Mouse (Mus musculus): ENCODE results near the gene Mipol1.

The Mipol1 gene

DNA sequence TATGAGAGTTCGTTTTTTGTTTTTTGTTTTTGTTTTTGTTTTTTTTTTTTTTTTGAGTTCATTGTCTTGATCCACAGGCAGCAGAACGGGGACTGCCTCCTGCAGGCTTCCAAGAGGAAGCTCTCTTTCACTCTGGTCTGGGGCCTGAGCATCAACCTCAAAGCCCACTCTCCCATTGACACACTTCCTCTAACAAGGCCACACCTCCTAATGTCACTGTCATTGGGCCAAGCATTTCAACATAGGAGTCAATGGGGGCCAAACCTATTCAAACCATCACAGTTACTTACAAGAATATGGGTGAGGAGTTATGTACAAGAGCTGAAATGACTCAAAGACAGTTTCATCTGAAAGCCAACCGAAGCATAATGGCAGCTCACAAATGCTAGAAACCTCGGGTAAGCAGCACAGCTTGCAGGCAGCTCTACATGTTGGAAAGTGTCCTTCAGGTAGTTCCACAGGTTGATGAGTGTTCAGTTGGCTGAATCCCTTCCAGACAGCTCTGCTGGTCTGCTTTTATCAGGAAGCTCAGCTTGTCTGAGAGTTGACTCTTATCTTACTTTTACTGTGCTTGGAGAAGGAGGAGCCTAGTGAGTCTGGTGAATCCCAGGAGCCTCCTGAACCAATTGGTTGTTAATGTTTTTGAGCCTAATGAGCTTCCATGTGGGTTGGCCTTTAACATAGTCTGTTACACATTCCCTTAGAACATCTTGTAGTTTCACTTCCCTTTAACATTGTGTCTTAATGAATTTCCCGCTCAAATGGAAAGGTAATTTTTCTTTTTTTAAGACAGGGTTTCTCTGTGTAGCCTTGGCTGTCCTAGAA is 13.7 kb downstream of the Mipol1 start:
- no peak for DNase-seq

DNA sequence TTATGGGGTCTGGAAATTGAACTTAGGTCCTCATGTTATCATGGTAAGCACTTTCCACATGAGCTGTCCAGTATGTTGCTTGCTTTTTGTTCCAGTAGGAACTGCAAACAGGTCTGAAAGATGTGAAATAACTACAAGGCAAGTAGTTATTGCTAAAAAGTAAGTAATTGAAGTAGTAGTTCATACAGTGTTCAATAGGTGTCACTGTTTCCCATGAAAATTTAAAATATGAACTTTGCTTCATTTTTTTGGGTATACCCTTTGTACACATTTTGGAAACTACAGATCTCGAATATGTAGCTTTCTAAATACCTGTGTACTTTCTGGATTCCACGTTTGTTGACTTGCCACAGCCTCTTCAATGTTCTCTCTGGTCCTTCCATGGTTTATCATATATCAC is 28.3 kb downstream of the Mipol1 start:
- DNase-seq, result no peak

GRCm38 (mm10) chr12:57275456-57275855 is 45.2 kb downstream of the Mipol1 start:
- DNase-seq, result no peak

- DNase-seq, result peak; percentile 40 to 59
These were observed 51.2 kb downstream of the Mipol1 start for GRCm38 (mm10) chr12:57281155-57282114.

DNA sequence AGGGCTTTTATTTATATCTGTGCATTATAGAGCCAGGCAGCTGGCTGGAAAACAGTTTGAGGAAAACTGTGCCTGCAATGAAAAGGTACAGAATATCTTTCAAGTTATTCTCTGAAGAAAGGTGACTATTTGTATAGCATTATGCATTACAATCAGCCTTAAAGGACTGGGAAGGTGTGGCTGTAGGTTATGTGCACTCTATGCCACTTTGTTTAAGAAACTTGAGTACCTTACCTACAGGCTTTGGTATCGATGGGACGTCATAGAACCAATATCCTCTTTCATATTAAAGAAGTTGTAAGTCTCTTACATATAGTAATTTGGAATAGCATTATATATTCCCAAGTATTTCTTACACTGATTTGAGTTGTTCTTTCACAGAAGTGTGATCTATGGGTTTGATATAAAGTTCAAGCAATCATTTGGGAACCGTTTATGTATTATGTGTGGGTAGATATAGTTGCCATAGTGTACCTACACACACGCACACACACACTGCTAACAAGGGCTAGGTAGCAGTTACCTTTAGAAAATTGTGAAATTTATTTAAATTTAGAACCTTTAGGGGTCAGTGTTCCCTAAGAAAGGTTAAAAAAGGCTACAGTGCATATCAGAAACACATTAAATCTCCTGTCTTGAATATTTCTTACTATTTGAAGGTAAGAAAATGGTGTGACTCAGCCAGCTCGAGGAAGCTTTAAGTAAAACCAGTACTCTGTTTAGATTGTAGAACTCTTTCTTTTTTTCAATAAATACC is 55.3 kb downstream of the Mipol1 start:
- DNase-seq, result no peak

DNA sequence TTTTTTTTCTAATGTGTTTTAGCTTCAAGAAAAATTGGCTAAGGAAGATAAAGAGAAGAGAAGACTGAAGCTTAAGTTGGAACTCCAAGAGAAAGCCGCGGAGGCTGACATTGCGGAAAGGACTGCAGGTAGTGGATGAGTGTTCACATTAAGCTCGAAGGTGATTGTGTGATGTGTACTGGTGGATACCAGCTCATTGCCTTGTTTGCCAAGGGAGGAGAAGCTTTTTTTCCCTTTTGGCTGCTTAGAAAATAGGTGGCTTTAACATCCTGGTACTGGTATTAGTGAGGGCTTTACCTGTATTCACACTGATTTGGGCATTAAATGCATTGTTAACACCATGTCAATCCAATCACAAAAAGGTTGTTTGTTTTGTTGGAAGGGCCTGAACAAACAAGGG is 77.1 kb downstream of the Mipol1 start:
- DNase-seq, result no peak

DNA sequence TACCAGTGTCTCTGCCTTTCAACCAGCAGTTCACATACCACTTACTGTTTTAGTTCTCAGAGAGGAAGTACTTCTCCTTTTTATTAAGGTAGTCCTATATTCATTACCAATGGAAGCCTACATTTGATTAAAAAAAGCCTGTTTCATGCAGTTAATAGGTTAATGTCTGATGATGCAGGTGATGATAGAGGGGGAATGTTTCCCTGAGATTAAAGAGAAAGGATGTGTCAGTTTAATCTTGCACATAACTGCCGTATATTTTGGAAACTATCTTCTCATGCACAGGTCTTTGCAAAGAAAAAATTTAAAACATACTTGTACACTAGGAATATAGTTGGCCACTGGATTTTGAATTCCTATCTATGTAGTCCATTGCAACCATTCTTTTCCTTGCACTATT is 77.5 kb downstream of the Mipol1 start:
- no peak for DNase-seq

DNA sequence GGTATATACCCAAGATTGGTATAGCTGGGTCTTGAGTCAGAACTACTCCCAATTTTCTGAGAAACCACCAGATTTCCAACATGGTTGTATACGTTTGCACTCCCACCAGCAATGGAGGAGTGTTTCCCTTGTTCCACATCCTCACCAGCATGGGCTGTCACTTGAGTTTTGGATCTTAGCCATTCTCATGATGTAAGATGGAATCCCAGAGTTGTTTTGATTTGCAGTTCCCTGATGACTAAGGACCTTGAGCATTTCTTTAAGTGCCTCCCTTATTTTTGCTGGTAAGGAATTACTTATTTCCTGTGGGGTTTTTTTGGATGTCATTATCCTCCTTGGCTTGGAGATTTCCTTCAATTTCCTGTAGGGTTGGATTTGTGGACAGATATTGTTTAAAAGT is 108.8 kb downstream of the Mipol1 start:
- DNase-seq, result no peak

GRCm38 (mm10) chr12:57340111-57340510 is 109.9 kb downstream of the Mipol1 start:
- DNase-seq, result no peak

DNA sequence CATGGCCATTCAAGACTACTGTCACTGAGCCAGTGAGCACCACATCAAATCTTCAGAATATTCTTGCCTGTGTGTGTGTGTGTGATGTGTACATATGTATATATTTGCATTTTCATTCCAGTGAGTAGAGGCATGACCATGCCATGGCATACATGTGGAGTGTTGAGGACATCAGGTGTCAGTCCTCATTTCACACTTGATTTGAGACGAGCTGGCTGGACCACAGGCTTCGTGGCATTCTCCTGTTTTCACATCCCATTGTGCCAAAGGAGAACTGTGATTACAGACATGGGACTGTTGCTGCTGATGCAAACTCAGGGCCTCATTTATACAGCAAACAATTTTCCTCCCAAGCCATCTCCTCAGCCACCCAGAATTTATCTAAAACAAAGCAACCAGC is 132.5 kb downstream of the Mipol1 start:
- DNase-seq, result peak; percentile 73 to 77

- peak in 1 of 2 experiments; percentile 1 for DNase-seq
These were observed 133.8 kb downstream of the Mipol1 start for GRCm38 (mm10) chr12:57364027-57364426.

DNA sequence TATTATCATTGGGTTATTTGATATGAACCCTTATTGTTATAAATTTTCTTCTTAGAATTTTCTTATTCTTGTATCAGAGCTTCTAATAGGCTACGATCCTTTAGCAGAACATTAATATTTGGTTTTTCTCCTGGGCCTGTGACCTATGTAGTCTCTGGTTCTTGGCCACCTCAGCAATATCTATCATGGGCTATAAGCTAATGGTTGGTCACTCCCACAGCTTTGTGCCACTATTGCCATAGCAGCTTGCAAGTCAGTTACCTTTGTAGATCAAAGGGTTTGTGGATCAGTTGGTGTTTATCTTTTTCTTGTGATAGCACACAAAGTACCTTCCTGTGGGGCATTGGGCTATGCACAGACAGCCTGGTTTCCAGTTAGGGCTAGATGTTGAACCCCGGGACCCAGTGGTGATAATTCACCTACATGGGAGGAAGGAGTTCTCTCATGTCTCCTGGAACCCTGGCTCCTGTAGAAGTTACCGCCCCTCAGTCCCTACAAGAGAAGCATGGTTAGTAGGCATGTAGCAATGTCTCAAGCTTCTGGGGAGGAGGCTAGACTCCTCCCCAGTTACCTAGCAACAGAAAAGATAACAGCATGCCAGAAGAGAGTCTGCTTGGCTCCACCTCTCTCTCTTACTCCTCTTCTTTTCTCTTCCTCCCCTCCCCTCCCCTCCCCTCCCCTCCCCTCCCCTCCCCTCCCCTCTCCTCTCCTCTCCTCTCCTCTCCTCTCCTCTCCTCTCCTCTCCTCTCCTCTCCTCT is 141.7 kb downstream of the Mipol1 start:
- no peak for DNase-seq

GRCm38 (mm10) chr12:57382797-57383196 is 152.6 kb downstream of the Mipol1 start:
- no peak for DNase-seq

GRCm38 (mm10) chr12:57387588-57388292 is 157.5 kb downstream of the Mipol1 start:
- no peak for DNase-seq

GRCm38 (mm10) chr12:57399547-57399946 is 169.3 kb downstream of the Mipol1 start:
- DNase-seq, result peak; percentile 2 to 15

DNA sequence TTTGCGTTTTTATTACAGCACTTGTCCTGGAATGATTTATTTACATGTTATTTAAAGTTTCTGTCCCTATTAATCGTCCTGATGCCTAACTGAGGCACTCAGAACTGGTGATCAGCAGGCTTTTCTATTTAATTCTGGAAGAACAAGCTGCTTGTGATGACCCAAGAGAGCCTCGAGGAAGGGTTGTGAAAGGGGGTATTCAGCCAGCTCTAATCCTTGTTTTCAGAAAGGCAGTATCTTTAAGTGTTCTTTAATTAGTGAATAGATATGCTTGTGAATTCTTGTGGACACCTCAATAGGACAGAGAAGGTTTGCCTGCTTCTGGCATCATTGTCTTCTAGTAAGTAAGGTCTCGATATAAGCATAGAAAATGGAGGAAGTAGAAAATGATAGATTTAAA is 170.0 kb downstream of the Mipol1 start:
- no peak for DNase-seq

DNA sequence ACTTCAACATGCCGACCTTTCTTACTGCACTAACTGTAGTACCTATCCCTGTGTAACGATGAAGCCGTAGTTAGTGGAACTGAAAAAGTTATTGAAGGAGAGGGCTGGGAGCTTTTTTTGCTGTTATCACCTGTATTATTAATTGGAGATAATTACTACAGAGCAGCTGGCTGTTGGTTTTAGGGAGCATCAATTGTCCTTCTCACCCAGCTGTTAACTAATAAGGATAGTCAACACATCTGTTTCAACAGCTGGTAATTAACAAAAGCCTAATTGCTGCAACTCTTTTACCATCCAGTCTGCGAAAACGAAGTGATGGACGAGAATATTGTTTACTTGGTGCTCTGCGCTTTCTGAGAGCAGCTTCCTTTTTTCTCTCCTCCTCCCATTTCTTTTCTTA is 170.9 kb downstream of the Mipol1 start:
- DNase-seq, result no peak

DNA sequence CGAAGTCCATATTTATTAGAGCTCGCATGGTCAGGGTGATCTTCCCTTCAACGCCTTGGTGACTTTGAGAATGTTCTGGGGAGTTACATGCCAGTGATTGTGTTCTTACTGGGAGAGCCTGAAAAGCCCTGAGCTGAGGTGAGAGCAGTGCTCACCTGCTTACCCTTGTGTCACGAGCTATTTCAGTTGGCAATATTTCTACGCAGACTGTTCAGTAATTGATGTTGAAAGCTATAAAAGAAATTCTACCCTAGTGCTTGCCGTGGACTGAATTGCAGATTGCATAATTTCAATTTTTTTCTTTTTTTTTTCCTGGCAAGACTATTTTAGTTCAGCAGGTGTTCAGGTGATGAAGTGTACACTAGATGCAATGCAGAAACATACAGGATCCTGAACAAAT is 172.1 kb downstream of the Mipol1 start:
- no peak for DNase-seq

DNA sequence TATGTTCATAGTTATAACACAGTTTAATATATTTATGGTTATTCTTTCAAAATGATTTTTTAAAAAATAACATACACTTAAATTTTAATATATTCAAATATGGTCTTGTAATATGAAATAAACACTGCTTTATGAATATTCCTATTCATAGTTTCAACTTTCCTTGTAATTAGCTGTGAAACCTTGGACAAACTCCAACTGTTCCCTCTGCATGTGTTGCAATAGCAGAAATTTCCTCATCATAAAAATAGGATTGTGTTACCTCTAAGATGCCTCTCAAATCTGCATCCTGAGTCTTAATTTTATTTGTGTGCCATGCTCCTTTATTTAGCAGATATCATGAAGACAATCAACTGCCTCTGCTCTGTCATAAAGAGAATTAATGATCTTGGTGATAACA is 179.7 kb downstream of the Mipol1 start:
- DNase-seq, result peak in 1 of 2 experiments; percentile 3

- no peak for DNase-seq
These were observed 183.6 kb downstream of the Mipol1 start for GRCm38 (mm10) chr12:57413833-57414232.

DNA sequence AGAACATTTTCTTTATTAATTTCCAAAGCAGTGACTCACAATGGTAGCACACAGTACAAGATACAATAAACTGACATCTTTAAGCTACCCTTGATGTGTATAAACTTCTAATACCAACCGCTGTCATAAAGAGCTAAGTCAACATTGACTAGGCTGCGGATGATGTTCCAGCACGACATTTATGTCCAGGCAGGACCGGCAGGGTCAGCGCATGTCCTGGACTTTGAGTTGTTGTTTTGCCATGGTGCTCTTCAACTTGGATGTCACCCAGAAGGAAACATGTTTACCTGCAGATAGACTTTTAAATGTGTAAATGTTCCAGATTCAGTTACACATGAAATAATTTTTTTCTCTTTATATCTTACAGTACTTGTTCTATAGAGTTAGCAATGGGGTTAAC is 194.7 kb downstream of the Mipol1 start:
- DNase-seq, result no peak

- DNase-seq, result no peak
These were observed 198.0 kb downstream of the Mipol1 start for GRCm38 (mm10) chr12:57428243-57428642.

Data from cerebellum, postnatal 10 days (tissue).